Mouse (Mus musculus) heart, embryonic 10.5 days (tissue): Measurements from ENCODE around the gene Pde4dip. TPM values are rescaled to one million over a fixed set of nuclear protein-coding genes. Genes with fewer than 3 reads are reported as not detected.

Experiments used
- DNase-seq: peaks from one replicate; pipeline ENCODE4 v3.0.0-alpha.2; 2017; ENCODE audit warnings: low spot score
- H3K27ac ChIP-seq: fragments of 300-500 bp; sonication (generic); 2 replicates; pipeline ENCODE4 v1.5.1; 2016; ENCODE audit warnings: mild to moderate bottlenecking
- H3K27me3 ChIP-seq: fragments of 300-500 bp; sonication (generic); 2 replicates; pipeline ENCODE4 v1.6.1; 2016; ENCODE audit warnings: mild to moderate bottlenecking; ENCODE audit not compliant: poor library complexity, insufficient read depth, severe bottlenecking
- H3K36me3 ChIP-seq: fragments of 300-500 bp; sonication (generic); 2 replicates; pipeline ENCODE4 v1.6.1; 2016; ENCODE audit warnings: mild to moderate bottlenecking, moderate library complexity
- H3K4me1 ChIP-seq: fragments of 300-500 bp; sonication (generic); 2 replicates; pipeline ENCODE4 v1.6.1; 2016; ENCODE audit warnings: mild to moderate bottlenecking
- H3K4me3 ChIP-seq: fragments of 300-500 bp; sonication (generic); 2 replicates; pipeline ENCODE4 v1.5.1; 2016; ENCODE audit warnings: mild to moderate bottlenecking, moderate library complexity
- H3K9me3 ChIP-seq: fragments of 300-500 bp; sonication (generic); 2 replicates; pipeline ENCODE4 v1.6.1; 2016; ENCODE audit warnings: mild to moderate bottlenecking, moderate library complexity
- WGBS: fragments of 180-500 bp; shearing (Covaris S2); methylation state at CpG from one replicate; pipeline ENCODE4 v1.1.7; 2016; 5-methylcytosine and 5-hydroxymethylcytosine counted together
- microRNA-seq: library from miRNA; unstranded; fragments of <30 nt; microRNA quantifications from one replicate; pipeline ENCODE4, GENCODE M21; 2017
- polyA plus RNA-seq: library from polyadenylated mRNA; unstranded; fragments of >200 nt; fragmentation: Nextera tagmentation; extraction: Ambion mirVana; gene quantifications from 2 replicates; pipeline ENCODE4 v1.2.1, GENCODE M21; 2016

Pde4dip gene
- polyA plus RNA-seq, 1 experiment from 2014 or later = 42.0 TPM

DNA sequence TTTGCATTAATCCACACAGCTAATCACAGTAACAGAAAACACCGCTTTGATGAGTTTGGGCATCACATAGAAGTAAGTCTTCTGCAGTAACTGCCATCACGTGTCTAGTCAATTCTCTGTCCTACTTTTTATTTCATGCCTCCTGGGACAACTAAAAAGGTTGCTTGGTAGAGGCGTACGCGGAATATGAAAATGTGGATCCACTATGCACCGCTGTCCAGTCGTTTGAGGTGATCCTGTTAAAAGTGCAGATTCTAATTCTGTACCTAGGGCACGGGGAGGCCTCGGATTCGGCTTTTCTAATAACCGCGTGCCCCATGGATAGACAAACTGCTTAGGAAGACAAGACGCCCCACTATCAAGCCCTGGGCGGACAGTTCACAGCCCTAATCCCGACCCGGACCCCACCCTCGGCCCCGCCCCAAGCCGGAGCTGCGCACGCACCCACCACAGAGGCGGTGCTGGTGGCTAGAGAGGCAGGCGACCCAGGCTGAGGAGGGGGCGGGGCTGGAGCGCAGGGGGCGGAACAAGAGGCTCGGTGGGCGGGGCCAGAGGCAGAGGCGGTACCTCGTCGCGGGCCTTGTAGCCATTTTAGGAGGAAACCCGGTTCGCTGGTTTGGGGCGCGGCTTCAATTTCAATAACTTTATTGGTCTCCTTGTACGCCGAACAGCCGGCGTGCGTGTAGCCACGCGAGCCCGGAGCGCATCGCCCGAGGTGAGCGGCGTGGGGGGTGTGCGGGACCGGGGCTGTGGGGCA is 230.7 kb downstream of the Pde4dip start, which contains the start of gene Prkab2:
Gene Prkab2 (plus strand): TSS at position 539 of the 757 bp plus-strand sequence.
- Histone ChIP-seq H3K4me1 (peaks cover 44% of the 10 kb centered on the region), H3K4me3 (peak within 1 kb of the TSS; percentile 87), H3K36me3 (peaks cover 7% of the 10 kb centered on the region), H3K27me3 (no peaks in the 10 kb centered on the region), H3K9me3 (no peaks in the 10 kb centered on the region), H3K27ac (peak within 1 kb of the TSS; percentile 96)
- WGBS = 2% methylated on average over 51 of the region's 51 CpGs
- peak; percentile 99 for DNase-seq

DNA sequence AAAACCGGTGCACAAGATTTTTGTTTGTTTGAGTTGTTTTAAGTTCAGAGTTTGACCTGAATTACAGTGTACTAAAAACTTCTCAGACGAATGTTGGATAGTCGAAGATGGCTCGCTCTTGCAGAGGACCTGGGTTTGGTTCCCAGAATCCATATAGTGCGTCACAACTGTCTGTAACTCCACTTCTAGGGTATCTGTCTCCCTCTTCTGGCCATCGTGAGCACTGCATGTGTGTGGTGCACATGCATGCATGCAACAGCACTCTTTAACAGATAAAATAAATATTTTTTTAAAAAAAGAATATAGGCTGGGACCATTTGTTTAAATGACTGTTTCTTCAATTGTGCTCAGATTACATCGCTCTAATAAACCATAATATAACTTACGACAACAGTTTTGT is 233.6 kb downstream of the Pde4dip start:
- 83% methylated on average over 8 of the region's 8 CpGs for WGBS
- Histone ChIP-seq H3K4me3 (no peak overlapping the region), H3K4me1 (peaks cover 54% of the 10 kb centered on the region), H3K27ac (no peak overlapping the region), H3K27me3 (no peaks in the 10 kb centered on the region), H3K9me3 (no peaks in the 10 kb centered on the region), H3K36me3 (no peaks in the 10 kb centered on the region)
- no peak for DNase-seq

DNA sequence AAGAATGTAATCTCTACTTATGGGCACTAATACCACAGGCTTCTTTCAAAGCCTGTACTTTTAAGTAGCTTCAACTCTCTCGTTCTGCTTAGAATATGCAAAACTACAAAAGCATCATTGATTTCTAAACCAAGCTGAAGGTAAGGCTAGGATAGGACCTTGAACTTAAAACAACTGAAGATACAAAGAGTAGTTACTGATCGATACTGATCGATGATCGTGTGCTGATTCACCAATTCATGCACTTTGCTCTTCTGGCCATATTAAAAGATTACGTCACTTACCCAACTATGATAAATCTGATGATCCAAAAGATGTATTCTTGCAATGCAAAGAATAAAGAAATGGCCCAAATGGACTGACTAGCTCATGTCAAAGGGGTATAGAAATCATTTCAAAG is 234.7 kb downstream of the Pde4dip start:
- WGBS = 82% methylated on average over 5 of the region's 5 CpGs
- H3K36me3 ChIP-seq = no peaks in the 10 kb centered on the region
- no peaks in the 10 kb centered on the region for H3K9me3 ChIP-seq

DNA sequence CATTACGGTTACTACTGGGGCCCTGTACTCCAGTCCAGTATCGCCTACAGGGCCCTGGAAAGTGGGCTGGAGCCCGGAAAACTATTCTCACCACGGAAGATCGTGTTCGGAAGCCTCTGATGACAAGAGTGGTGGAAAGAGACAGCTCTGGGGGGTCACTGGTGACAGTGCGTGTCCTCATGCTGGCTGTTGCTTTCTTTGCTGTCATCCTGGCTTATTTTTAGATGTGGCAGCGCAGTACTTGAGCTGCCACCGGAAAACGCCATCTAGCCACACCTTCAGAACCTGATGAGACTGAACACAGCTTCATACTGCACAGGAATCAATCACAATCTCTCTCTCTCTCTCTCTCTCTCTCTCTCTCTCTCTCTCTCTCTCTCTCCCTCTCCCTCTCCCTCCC is 236.9 kb downstream of the Pde4dip start:
- Histone ChIP-seq H3K4me1 (peaks cover 31% of the 10 kb centered on the region), H3K4me3 (peak overlapping the region; percentile 39), H3K36me3 (no peaks in the 10 kb centered on the region), H3K27me3 (no peaks in the 10 kb centered on the region), H3K9me3 (no peaks in the 10 kb centered on the region), H3K27ac (peak overlapping the region; percentile 87)
- no peak for DNase-seq
- 39% methylated on average over 10 of the region's 10 CpGs for WGBS

More for the DNA sequence above, 234.7 kb downstream of the Pde4dip start:
- no peak overlapping the region for H3K27ac ChIP-seq
- no peak overlapping the region for H3K4me3 ChIP-seq
- no peaks in the 10 kb centered on the region for H3K27me3 ChIP-seq
- H3K4me1 ChIP-seq = peaks cover 43% of the 10 kb centered on the region
- no peak for DNase-seq

DNA sequence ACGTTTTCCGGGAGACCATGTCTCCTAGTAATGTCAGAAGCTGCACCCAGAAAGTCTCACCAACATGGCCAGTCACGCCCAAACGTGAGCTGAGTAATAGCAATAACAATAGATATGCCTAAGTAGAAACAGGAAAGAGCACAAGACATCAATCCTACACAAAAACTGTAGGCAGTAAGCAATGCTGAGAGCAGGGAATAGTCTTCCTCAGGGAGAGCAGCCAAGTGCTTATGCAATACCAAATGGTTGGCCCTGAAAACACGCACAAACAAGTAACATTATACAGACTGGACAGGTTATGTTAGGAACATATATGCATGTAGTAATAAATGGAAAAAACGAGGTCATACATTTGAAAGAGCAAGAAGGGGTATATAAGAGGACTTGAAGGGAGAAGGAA is 239.0 kb downstream of the Pde4dip start:
- peaks cover 20% of the 10 kb centered on the region for H3K4me1 ChIP-seq
- no peak overlapping the region for H3K4me3 ChIP-seq
- no peaks in the 10 kb centered on the region for H3K9me3 ChIP-seq
- no peak for DNase-seq
- no peaks in the 10 kb centered on the region for H3K36me3 ChIP-seq
- no peaks in the 10 kb centered on the region for H3K27me3 ChIP-seq
- H3K27ac ChIP-seq = no peak overlapping the region
- WGBS = 80% methylated on average over 6 of the region's 6 CpGs

DNA sequence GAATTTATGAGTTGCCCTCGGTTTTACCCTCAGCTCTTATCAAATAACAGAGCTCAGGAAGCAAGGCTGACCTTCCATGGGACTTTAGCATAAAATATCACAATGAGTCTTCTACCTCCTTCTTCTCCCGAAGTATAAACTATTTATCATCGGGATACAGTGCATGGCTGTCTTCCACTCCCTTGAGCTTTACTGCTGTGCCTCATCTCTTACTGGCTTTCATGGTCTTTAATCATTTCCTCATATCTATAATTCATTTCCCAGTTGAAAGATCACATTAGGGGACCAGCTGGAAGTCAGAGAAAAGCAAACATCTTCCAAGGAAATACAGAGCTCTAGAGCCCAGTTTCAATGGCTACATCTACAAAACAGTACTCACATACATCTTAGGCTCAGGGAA is 239.5 kb downstream of the Pde4dip start:
- Histone ChIP-seq H3K27me3 (no peaks in the 10 kb centered on the region), H3K4me3 (no peak overlapping the region), H3K9me3 (no peaks in the 10 kb centered on the region), H3K36me3 (no peaks in the 10 kb centered on the region), H3K27ac (no peak overlapping the region), H3K4me1 (peaks cover 20% of the 10 kb centered on the region)
- DNase-seq = no peak
- WGBS = 78% methylated on average over 3 of the region's 3 CpGs

DNA sequence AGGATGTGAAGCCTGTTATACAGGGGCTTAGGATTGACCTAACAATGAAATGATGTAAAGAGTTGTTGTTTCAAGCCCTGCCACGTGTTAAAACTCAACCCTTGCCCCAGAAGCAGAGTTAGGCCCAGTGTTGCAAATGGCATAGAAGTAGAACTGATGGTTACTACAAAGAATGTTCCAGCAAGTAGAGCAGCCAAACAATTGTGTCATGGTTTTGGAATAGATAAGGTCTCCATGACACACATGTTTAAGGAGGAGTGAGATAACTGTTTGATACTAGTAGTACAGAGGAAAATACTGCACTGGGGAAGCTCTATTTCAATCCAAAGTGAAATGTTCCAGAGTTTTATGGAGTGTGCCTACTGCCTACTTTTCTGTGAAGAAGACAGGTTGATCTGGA is 240.0 kb downstream of the Pde4dip start:
- no peak overlapping the region for H3K4me3 ChIP-seq
- no peaks in the 10 kb centered on the region for H3K27me3 ChIP-seq
- H3K36me3 ChIP-seq = no peaks in the 10 kb centered on the region
- no peak overlapping the region for H3K27ac ChIP-seq
- H3K9me3 ChIP-seq = no peaks in the 10 kb centered on the region
- WGBS = 43% methylated on average over 1 of the region's 1 CpGs
- H3K4me1 ChIP-seq = peaks cover 20% of the 10 kb centered on the region
- no peak for DNase-seq

DNA sequence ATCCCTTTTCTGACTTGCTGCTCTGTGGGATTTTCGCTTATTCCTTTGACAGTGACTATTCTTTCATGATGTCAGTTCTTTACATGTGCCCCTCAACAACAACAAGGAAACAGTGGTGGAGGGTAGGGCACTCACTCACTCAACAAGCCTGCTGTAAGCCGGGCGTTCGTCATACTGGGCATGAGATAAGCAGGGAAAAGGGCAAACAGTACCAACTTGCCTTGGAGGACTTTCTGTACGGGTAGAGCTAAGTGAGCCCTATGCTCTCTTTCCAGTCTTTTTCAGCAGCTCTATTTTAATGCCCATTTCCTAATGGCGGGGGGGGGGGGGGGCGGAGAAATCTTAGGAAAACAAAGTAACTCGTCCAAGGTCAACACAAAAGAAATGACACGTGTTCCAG is 246.5 kb downstream of the Pde4dip start:
- H3K27me3 ChIP-seq = no peaks in the 10 kb centered on the region
- no peak for DNase-seq
- no peaks in the 10 kb centered on the region for H3K9me3 ChIP-seq
- H3K36me3 ChIP-seq = no peaks in the 10 kb centered on the region
- no peak overlapping the region for H3K4me3 ChIP-seq
- no peaks in the 10 kb centered on the region for H3K4me1 ChIP-seq
- no peak overlapping the region for H3K27ac ChIP-seq
- 80% methylated on average over 9 of the region's 9 CpGs for WGBS

DNA sequence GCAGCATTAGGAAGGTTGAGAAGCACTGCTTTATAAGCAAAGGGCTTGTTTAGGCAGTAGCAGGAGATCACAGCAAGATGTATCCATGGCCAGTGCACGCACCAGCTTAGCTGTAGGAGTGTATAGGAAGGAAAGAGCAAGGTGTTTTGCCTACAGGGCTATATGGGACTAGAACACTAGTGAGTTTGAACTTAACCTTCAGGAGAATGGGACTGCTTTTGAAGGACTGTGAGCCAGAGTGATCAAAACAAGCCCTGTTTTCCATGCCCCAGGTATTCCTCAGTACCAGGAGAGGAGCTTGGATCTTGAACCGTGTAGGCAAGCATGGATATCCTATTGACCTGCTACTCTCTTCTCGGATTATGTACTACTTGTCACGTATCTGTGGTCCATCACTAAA is 247.1 kb downstream of the Pde4dip start:
- DNase-seq = no peak
- H3K36me3 ChIP-seq = no peaks in the 10 kb centered on the region
- H3K27ac ChIP-seq = no peak overlapping the region
- H3K4me1 ChIP-seq = no peaks in the 10 kb centered on the region
- no peaks in the 10 kb centered on the region for H3K9me3 ChIP-seq
- 93% methylated on average over 4 of the region's 4 CpGs for WGBS
- no peaks in the 10 kb centered on the region for H3K27me3 ChIP-seq
- no peak overlapping the region for H3K4me3 ChIP-seq

Small RNAs within 50 kb of the gene (microRNA-seq; reads per million reads assigned to microRNA genes)
- gene Mir7225 = not detected

Other genes with a start within 250 kb of the Pde4dip start
- gene Prkab2, start 230.5 kb downstream of the Pde4dip start, polyA plus RNA-seq = 16.2 and 25.6 TPM in 2 replicates
- not detected in 2 replicates for gene Gm17651, start 214.0 kb downstream of the Pde4dip start, polyA plus RNA-seq
- gene Sec22b, start 12.5 kb upstream of the Pde4dip start, polyA plus RNA-seq = 140 and 154 TPM in 2 replicates
- gene Notch2, start 124.8 kb upstream of the Pde4dip start, polyA plus RNA-seq = 11.2 and 16.8 TPM in 2 replicates